Mouse (Mus musculus) gastrocnemius, adult 8-10 months (tissue): ENCODE results near the gene Rabgef1. TPM values are rescaled to one million over a fixed set of nuclear protein-coding genes. Genes with fewer than 3 reads are reported as not detected.
"Not testable (repeated sequence)": the region's sequence is repeated elsewhere in the genome, so short reads cannot be mapped to it uniquely, and the experiment has no call there.

Source experiments
- DNase-seq, 2 experiments: peaks; one replicate each; pipeline ENCODE4 v3.0.0; 2022; ENCODE audit warnings: low spot score in 2 of 2
- total RNA-seq, 4 experiments: library from RNA; stranded (reverse); gene quantifications; 2 replicates each; pipeline ENCODE4 v1.2.4; 2022

The Rabgef1 gene
- total RNA-seq, 4 experiments from 2014 or later: 94.6 to 134 (median 116) TPM

- no peak for DNase-seq
Observed at GRCm38 (mm10) chr5:130212956-130213355, 41.4 kb downstream of the Rabgef1 start.

- no peak for DNase-seq
Observed at GRCm38 (mm10) chr5:130216781-130217180, 45.2 kb downstream of the Rabgef1 start, which contains the start of gene Tmem248. TSS of gene Tmem248 (plus strand) at chr5:130217081.

- no peak for DNase-seq
Observed at GRCm38 (mm10) chr5:130217406-130217805, 45.8 kb downstream of the Rabgef1 start.

GRCm38 (mm10) chr5:130218336-130218735 lies 46.7 kb downstream of the Rabgef1 start:
- DNase-seq: no peak

GRCm38 (mm10) chr5:130221316-130221715 lies 49.7 kb downstream of the Rabgef1 start:
- no peak for DNase-seq

- no peak for DNase-seq
Observed at GRCm38 (mm10) chr5:130221760-130222145, 50.2 kb downstream of the Rabgef1 start.

GRCm38 (mm10) chr5:130222146-130223004 lies 50.8 kb downstream of the Rabgef1 start:
- DNase-seq: peak; percentile 87 to 91

- no peak for DNase-seq
Observed at GRCm38 (mm10) chr5:130226790-130227189, 55.2 kb downstream of the Rabgef1 start.

- no peak for DNase-seq
Observed at GRCm38 (mm10) chr5:130228120-130228519, 56.5 kb downstream of the Rabgef1 start.

GRCm38 (mm10) chr5:130236302-130236701 lies 64.7 kb downstream of the Rabgef1 start:
- no peak for DNase-seq

- no peak for DNase-seq
Observed at GRCm38 (mm10) chr5:130239236-130239635, 67.6 kb downstream of the Rabgef1 start.

GRCm38 (mm10) chr5:130239856-130240255 lies 68.3 kb downstream of the Rabgef1 start:
- DNase-seq: no peak

GRCm38 (mm10) chr5:130241426-130241825 lies 69.8 kb downstream of the Rabgef1 start:
- DNase-seq: peak in 1 of 2 experiments; percentile 25

GRCm38 (mm10) chr5:130247823-130248222 lies 76.2 kb downstream of the Rabgef1 start:
- DNase-seq: no peak

- DNase-seq: no peak
Observed at GRCm38 (mm10) chr5:130254164-130255016, 82.8 kb downstream of the Rabgef1 start.

GRCm38 (mm10) chr5:130255017-130255720 lies 83.6 kb downstream of the Rabgef1 start, which contains the start of the genes Sbds and Tyw1:
TSS of gene Sbds (minus strand) at chr5:130255530.
TSS of gene Tyw1 (plus strand) at chr5:130255619.
- DNase-seq: peak; percentile 95 to 98

GRCm38 (mm10) chr5:130255799-130256525 lies 84.4 kb downstream of the Rabgef1 start:
- not testable (repeated sequence) for DNase-seq

GRCm38 (mm10) chr5:130256678-130257271 lies 85.2 kb downstream of the Rabgef1 start:
- peak; percentile 91 to 93 for DNase-seq

GRCm38 (mm10) chr5:130257303-130257702 lies 85.7 kb downstream of the Rabgef1 start:
- no peak for DNase-seq

- no peak for DNase-seq
Observed at GRCm38 (mm10) chr5:130263454-130263853, 91.9 kb downstream of the Rabgef1 start.
